Mouse (Mus musculus): ENCODE measurements around the gene Il4i1.
"Not testable (repeated sequence)": the region's sequence is repeated elsewhere in the genome, so short reads cannot be mapped to it uniquely, and the experiment has no call there.

Gene Il4i1

DNA sequence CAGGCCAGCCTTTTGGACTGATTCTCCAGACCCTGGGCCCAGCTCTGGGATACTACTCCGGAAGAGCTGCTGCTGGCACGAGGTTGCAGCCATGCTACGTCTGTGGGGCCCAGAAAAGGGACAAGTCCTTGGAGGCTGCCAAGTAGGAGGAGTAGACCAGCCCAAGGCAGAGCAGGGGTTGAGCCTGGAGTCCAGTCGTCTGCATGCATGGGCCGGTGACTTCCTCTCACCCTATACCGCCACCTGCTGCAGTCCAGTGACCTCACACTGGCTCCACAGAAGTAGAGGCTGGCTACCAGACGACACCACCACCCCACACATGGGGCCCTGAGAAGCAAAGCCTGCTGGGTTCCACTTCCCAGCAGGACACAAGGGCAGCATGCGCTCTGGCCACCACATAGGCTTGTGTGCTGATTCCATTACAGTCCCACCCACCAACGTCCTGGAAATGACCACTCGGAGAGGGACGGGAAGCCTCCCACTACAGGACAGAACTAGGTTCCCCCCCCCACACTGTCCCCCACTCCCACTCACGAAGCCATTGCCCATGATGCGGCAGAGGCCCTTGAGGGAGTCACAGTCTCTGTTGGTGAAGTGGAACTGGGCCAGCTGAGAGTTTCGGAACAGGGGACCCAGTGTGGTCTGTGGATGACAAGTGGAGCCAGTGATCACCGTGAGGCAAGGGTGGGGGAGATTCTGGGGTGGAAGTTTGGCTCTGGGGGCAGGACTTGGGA lies 50.3 kb downstream of the Il4i1 start:
- peak; percentile 77 for DNase-seq

DNA sequence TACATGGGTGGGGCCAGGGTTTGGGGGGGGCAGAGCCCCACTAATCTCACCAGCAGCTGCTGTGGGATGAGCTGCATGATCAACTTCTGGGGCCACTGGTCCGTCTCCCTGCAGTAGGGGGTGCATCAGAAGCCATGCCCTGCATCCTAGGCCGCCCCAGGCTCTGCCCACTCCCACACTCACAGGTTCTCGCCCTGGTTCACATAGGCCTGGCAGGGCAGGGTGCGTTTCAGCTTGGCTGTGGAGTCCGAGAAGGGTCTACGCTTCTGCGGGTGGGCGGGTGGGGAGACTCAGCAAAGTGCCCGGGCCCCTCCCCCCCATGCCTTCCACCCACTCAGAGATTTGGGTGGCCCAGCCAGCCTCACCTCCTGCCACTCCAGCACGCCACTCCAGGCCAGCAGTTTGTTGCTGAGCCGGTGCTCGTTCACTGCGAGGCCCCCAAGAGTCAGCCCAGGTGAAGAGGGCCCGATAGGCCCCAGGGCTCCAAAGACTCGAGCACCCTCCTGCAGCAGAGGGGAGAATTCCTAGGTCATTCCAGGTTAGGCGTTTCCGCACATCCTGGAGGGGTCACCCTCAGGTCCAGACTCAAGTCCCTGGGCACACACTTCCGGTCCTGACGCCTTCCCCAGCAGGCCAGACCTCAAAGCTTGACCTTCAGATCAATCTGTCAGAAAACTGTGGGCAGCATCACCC lies 51.0 kb downstream of the Il4i1 start:
- no peak for DNase-seq

DNA sequence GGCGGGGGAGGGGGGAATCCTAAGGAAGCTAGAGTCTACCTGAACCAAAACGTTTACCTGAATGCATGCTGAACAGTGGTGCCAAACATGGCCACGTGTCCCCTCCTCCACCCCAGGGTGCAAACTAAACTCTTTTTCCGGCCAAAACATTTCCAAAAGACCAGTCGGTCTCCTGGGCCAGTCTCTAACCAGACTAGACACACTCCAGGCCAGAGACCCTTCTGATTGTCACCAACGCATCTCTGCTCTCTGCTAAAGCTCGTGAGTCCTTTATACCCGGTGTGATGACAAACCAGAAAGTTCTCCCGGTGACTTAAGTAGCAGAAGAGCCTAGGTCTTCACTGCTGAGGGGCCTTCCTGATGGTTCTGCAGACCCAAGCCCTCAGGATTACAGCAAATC lies 51.6 kb downstream of the Il4i1 start:
- no peak for DNase-seq

DNA sequence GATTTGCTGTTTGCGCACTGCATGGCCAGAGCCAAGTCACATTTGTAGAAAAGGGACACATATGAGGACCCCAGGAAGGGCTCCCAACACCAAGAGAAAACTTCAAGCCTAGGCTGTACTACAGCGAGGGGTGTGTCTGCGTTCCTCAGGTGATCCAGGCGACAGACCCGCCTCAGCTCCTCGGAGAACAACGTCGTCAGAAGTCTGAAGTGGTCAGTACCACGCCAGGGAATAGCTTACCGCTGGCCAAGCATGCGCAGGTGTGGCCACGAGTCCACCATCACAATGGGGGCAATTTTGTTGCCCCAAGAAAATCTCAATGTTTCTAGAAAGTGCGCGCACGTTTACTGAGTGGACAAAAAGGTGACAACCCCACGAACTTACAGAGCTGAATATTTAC lies 52.3 kb downstream of the Il4i1 start:
- DNase-seq, result peak; percentile 50

DNA sequence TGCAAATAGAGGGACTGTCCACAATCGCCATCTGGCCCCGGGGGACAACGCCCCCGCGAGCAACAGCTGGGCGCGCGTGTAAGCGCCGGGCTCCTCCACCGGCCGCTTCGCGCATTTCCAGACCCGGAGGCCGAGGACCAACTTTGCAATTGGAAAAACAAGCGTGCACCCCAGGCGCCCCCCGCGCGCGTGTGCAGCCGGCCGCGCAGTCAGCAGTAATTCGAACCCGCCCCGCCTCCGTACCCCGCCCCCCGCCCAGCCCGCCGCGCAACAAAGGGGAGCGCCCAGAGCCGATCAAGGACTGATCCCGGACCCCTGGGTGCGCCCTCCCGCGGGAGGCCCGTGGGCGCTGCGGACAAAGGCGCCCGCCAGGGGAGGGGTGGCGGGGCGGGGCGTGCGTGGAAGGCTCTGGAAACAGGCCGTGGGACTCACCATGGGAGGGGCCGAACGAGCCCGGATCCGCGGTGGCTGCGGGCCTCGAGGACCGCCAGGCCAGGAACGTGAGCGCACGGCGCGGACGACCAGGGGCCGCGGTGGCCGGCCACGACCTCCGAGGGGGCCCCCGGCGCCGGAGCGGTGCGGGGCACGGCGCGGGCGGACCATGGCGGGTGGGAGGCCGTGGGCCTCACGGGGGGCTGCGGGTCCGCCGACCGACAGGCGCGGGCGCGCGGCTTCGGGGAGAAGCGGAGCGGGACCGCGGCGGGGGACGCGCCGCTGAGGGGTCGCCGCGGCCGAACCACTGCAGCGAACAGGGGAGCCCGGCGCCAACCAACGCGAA lies 52.9 kb downstream of the Il4i1 start:
- DNase-seq, result peak; percentile 85

DNA sequence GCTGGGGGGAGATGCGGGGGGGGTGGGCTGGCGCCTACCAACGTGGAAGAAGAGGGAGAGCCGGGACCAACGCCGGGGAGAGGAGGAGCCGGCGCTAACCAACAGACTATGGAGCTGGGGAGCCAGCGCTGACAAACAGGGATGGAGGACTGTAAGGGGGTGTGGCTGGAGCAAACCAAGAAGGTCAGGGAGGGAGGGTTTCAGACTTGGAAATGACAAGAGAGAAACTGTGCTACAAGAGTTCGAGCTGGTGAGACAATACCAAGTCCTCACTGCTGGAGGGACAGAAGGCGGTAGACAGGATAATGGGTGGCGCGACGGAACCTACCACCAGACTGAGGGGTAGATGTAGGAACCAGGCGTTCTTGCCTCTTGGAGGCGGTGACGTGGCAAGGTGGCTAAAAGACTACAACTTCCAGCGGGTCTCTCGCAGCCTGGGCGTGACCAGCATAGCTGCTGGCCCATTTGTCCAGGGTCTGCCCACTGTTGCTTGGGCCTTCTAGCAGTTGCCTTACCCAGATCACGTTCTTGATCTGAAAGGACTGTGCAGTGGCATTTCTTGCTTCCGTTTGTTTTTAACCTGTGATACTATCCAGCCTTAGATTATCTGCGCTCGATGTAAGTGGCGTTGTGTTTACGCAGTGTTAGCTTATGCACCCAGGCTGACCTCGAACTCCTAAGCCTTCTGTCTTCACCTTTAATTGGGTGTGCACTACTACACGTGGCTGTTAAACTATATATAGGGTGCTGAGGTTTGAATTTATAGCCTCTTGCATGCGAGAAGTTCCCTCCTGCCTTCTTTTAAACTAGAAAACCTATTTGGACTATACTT lies 53.7 kb downstream of the Il4i1 start, which contains the start of gene Ptov1:
Gene Ptov1 (minus strand): TSS at position 92 of the 832 bp plus-strand sequence.
- peak; percentile 95 for DNase-seq

DNA sequence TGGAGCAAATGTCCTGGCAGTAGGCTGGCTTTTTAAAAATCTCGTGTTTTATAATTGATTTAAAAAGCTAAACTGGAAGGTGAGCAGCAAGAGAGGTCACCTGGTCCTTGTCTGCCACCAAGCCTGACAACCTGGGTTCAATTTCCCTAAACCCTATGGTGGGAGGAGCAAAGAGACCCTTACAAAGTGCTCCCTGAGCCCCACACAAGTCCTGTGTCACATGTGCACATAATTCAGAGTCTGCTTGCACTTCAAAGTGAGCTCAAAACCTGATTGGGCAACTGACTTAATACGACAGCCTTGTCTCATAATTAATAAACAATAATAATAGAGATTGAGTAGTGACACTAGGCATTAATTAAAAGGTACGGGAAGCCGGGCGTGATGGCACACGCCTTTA lies 54.4 kb downstream of the Il4i1 start:
- no peak for DNase-seq

DNA sequence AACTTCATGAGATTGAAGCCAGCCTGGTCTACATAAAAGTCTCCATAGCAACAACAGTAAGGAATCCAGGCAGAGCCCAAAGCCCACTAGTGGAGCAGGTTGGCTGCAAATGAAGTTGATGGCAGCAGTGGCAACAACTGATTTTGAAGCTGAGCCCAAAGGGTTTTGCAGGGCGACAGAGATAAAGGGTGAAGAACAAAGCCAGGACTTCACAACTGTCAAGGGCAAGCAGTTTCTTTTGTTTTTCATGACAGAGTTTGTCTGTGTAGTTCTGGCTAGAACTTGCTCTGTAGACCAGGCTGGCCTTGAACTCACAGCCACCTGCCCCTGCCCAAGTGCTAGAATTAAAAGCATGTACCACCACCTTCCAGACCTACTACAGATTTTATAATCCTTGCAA lies 55.0 kb downstream of the Il4i1 start:
- DNase-seq, result no peak

DNA sequence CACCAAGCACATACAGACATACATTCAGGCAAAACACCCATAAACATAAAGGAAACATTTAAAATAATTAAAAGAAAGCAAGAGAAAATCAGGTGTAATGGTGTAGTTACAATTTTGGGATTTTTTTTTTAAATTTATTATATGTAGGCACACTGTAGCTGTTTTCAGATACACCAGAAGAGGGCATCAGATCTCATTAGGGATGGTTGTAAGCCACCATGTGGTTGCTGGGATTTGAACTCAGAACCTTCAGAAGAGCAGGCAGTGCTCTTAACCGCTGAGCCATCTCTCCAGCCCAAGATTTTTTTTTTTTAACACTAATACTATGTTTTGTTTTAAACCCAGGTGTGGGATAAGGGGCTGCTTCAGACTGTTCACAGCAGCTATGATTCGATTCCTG lies 55.6 kb downstream of the Il4i1 start:
- not testable (repeated sequence) for DNase-seq

DNA sequence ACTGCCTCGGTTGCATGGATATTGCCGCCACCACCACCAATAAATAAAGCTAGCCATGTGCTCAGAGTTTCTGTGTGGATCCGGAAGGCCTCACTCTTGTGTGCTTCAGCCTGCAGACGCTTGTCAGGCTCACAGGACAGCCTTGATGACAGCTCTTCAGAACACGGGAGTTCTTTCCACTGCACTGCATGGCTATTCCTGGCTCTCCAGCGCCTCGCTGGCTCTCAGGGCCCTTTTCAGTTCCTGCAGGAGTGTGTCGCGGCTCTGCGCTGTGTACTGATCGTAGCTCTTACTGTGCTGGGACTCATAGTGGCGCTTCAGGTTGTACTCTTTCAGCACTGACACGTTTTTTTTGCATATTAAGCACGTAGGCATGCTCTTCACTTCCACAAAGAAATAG lies 61.6 kb downstream of the Il4i1 start:
- DNase-seq, result no peak

DNA sequence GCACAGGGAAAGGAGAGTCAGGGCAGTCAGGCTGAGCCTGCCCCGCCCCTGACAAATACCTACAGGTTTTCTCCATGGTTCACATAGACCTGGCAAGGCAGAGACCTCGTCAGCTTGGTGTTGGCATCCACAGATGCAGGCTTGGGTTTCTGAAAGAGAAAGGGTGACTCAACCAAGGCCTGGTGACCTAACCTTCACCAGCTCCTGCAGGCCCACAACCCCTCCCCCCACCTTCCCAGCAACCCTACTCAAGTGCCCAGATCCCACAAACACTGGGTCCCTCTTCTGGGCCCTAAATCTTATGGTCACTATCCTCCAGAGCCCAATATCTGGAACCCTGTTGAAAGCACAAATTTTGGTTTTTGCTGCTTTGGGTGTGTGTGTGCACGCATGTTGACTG lies 66.8 kb downstream of the Il4i1 start:
- DNase-seq, result no peak

DNA sequence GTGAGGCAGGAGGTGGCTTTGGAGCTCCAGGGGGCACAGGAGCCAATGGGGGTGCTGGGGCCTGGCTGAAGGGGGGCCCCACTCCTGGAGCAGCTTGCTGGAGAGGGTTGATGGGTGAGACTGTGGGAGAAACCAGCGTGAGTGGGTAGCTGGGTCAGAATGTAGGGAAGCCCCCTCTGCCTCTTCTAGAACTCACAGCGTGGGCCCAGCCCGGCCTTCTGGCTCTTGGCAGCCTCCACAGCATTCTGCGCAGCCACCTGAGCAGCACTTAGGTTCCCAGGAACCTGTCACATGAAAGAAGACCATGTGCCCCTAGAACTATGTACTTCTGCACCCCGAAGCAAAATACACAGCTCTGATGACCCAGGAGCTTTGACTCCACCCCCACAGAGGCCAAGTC lies 68.5 kb downstream of the Il4i1 start:
- no peak for DNase-seq

DNA sequence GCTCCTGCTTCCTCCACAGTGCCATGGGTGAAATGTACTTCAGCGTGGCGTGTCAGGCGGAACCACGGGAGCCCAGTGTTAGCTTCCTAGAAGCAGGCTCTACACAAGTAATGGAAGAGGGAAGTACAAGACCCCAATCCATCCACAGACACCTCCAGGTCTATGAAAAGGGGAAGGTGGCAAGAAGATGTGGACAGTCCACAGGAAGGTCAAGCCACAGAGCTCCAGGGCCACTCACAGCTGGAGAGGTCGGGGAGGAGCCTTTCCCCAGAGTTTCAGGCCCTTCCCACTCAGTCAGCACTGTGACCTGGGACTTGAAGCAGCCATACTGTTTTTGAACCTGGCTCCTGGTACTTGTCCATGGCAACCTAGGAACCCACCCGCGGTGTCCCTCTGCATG lies 70.8 kb downstream of the Il4i1 start:
- DNase-seq, result no peak

DNA sequence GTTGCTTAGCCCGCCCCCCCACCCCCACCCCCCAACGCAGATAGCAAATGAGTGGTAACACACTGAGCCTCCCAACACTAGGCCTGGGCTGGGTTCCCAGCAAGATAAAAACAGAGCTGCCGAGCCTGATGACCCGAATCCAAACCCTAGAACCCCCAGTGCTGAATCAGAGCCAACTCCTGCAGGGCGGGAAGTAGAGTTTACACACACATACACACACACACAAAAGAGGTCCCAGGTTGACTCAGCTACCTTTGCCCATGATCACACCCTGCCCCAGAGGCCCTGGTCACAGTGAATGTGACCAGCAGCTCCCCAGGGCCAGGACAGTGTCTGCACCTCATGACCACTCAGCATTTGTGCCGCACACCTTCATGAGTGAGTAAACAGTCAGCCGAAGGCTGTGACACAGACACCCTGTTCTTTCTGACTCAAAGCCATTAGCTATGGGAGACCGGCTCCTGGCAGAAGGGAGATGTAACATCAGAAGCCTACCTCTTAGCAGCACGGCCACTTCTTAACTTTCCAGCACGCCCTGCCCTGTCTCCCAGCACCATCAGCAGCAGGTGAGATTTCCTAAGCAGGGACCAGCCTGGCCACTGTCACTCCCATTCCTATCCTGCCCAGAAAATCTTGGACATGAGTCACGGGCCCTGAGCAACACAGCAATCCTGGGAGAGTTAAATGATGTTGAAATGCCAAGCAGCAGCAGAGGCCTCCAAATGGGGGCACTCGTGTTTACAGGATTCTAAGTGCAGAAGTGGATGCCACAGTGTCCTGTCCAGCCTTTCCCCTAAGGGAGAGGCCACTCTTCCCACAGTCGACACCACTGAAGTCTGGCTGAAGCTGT lies 72.3 kb downstream of the Il4i1 start:
- DNase-seq, result no peak

DNA sequence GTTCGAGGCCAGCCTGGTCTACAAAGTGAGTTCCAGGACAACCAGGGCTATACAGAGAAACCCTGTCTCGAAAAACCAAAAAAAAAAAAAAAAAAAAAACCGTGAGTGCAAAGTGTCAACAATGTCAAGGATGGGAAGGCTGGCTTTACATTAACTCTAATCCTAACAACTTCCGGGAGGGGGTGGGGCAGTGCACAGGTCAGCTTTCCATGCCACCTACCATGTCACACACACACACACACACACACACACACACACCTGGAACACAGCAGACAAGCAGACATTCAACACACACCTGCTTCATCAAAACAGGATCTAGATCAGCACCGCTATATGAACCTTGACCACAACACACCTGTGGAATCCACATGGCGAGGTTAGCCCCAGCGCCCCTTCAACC lies 74.0 kb downstream of the Il4i1 start:
- DNase-seq, result no peak
